Mouse (Mus musculus) ZHBTc4 (cell line): Measurements from ENCODE around the gene Cdc42bpg.

ENCODE experiments used
- DNase-seq: peaks from one replicate; pipeline ENCODE4 v3.0.0-alpha.2; 2011; ENCODE audit warnings: low read depth, low spot score

Cdc42bpg gene

DNA sequence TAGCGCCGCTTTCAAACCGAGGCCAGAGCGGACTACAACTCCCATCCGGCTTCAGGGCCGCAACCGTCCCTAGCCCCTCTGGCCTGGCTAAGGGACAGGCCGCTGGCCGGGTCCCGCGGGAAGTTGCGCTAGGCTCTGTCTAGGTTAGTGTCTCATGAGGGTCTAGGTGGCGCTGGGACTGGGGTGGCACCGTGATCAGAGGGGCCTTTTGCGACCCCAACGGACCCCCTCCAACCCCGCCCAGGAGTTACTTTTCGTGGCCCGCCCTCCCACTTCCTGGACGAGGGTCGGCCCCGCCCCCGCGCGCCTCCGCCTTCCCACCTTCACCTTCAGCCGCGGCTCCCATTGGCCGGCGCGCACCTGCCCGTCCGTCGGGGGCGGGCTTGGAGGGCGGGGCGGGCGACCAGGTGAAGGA, at the start of gene Cdc42bpg:
TSS of gene Cdc42bpg (plus strand) at position 320 of the 415 bp plus-strand sequence.
- DNase-seq, result peak; percentile 94

DNA sequence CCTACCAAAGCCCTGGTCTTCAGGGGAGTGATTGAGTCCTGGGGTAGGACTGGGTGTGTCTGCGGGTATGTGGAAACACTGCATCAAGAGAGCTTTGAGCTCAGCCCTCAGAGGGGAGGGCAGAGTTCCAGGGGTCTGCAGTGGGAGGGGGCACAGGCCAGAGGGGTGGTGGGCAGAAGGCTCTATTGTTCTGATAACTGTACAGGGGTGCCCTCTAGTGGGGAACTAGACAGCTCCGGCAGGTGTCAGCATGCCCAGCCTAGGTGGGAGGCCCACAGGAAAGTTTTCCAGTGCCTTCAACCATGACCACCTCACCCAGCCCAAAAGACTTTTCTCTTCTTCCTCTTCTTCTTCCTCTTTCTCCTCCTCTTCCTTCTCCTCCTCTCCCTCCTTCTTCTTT, 45.8 kb upstream of the Cdc42bpg start:
- DNase-seq, result no peak

DNA sequence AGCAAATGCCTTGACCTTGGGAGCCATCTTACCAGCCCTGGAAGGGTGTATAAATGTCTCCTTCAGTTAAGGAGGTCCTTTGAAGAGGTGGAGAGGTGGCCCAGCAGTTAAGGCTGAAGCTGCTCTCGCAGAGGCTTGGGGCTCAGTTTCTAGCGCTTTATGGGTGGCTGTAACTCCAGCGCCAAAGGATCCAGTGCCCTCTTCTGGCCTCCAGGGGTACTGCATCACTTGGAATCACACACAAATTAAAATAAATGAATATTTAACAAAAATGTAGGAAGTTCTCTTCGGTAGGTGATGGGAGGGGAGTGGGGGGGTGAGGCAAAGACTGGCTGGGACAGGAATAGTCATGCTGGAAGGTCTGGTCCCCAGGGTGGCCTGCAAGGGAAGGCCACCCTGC, 45.3 kb upstream of the Cdc42bpg start:
- no peak for DNase-seq

DNA sequence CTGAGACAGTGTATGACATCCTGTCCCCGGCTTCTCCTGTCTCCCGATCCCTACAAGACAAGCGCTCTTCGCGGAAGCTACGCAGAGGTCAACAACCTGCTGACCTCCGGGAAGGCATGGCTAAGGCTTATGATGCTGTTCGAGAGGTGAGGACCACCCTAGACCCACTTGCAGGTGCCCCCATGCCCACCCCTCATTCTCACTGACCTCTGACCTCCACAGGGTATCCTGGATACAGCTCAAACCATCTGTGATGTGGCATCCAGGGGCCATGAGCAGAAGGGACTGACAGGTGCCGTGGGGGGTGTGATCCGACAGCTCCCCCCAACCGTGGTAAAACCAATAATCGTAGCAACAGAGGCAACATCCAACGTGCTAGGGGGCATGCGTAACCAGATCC, 44.9 kb upstream of the Cdc42bpg start:
- DNase-seq, result no peak

DNA sequence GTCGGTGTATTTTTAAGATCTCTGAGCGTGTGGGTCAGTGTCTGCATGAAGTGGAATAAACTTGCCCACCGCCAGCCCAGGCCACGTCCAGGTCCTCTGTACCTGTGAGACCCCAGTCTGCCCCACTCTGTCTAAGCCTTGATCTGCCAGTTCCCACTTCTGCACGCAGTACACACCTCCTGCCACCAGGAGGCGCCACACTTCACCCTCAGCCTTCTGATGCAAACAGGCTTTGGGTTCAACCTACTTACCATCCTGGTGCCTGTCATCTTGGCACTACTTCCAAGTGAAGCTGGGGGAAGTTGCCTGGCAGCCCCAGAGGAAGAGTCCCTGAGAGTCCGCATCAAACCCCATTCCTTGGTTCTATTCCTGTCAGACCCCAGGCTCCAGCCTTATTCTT, 44.0 kb upstream of the Cdc42bpg start:
- peak; percentile 89 for DNase-seq

DNA sequence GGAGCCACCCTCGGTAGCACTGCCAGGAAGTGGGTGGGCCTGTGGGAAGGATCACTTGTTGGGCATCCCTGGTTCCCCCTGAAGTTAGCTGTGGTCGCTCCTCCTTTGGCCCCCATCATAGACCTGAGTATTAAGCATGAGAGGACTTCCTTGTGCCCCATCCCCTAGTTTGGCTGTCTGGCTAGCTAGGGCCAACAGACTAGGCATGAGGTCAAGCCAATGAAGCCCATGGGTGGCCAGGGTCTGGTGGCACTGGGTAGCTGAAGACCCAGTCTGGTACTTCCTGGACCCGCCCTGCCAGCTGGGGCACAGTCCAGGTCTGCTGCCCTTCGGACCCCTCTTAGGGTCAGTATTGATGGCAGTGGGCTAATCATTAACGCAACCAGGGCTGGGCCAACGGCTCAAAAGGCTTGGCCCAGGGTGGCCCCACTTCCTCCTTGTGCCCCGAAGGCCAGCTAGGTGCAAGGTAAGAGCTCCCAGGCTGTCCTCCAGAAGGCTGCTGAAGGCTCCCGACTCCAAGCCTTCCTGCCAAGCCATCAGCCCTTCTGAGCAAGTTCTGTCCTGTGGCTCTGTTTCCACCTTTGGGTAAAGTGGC, 43.3 kb upstream of the Cdc42bpg start:
- DNase-seq, result no peak

DNA sequence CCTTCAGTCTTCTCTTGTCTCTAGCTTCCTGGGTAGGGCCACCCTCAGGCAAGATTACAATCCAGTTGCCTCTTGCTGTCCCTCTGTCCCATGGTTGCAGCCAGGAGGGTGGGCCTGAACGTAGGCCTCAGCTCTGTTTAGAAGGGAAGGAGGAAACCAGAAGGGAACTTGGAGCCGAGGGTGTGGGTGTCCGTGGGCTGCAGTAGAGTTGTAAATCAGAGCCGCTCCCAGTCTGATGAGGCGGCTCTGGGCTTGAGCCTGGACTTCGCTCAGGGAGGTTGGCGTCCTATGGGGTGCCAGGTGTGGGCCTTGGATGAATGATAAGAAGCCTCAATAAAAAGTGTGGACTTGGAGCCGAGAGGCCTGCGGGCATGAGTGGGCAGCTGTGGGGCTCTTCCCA, 42.1 kb upstream of the Cdc42bpg start:
- DNase-seq, result no peak

DNA sequence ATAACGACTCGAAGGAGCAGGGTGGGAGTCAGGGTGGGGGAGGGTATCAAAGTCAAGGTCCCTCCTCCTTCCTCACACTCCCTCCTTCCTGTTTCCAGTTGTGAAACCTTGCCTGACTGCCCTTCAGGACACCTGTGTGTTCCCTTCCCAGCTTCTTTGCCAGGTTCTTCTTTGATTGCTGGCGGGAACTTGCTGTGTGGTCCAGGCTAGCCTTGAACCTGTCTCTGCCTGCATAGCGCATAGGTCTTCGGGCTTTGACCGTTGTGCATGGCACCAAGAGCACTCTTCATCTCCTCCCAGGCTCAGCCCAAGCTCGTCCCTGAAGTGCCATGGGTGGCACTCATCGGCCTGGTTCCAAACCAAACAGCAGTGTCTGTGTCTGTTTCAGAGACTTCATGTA, 41.3 kb upstream of the Cdc42bpg start:
- no peak for DNase-seq

DNA sequence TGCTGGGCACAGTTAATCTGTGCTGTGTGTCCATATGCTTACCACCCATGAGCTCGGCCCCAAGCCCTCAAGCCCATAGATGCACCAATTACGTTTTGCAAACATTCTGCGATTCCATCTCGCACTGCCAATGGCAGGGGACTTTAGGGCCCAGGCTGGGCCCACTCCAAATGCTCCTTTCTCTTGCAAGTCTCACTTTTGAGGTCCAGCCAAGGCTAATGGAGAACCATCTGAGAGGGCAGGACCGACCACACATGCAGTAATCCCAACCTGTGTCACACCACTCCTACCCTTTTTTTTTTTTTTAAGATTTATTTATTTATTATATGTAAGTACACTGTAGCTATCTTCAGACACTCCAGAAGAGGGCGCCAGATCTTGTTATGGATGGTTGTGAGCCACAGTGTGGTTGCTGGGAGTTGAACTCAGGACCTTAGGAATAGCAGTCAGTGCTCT, 40.5 kb upstream of the Cdc42bpg start:
- no peak for DNase-seq

DNA sequence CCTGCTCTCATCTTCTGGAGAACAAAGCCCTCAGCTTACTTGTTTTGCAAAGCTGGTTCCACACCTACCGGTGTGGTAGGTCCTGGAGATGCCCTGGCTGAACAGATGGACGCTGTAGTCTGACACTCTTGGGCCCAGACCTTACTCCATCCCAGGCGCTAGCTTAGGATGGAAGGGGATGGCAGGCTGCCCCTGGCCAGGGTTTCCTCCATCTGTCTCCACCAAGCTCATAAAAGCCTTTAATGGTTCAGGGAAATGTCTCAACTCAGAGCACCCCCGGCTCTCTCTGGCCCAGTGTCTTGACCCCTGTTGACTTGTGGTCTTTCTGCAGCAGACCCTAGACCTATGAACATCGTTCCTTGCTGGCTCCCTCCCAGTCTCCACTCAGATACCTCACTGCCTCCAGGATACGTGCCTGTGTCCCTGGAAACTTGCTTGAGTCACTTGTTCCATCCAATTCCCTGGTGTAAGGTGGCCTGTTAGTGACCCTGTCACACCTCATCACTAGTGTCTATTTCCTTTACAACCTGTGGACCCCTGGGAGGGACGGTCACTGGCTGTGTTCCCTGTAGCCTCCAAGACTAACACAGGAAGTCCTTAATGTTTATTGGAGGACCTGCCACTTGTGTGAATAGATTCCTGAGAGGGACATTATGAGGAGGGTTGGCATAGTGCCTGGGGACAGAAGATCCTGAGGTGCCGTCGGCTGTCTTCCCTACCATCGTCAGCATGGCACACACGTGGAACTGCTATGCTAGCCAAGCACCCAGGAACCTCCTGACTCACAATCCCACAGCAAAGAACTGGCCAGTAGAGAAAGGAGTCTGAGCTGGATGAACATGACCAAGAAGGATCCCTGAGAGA, 38.7 kb upstream of the Cdc42bpg start:
- no peak for DNase-seq

DNA sequence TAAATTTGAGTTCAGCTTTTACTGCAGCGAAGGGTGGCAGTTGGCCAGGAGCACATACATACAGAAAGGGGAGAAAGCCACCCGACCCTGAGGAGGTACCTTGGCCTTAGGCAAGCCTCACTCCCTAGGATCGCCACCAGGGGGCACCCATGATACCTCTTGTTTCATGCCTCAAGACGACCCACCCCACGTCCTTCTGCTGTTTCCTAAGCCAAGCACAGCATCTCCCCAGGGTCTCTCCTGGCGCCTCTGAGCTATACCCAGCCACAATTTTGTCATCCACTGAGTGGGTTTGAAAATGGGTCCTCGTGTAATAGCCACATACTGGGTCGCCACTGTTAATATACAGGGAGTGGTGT, 38.1 kb upstream of the Cdc42bpg start:
- peak; percentile 95 for DNase-seq

DNA sequence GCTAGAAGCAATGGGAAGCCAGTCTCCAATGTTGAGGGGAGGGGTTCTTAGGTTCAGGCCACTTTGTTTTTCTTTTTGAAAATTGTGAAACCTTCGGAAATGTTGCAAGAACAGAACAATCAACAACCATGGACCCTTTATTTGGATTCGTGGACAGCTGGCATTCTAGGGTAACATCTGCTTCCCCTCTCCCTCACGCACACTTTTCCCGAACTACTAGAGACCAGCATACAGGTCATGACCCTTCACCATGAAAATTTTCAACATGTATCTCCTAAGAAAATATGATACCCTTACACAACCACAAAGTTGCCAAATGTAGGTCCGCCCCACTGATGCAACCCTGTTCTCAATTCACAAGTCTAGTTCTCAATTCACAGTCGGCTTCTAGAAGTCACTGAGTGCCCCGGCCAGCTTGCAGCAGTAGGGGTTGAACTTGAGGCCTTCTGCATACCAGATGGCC, 37.6 kb upstream of the Cdc42bpg start:
- DNase-seq, result no peak

DNA sequence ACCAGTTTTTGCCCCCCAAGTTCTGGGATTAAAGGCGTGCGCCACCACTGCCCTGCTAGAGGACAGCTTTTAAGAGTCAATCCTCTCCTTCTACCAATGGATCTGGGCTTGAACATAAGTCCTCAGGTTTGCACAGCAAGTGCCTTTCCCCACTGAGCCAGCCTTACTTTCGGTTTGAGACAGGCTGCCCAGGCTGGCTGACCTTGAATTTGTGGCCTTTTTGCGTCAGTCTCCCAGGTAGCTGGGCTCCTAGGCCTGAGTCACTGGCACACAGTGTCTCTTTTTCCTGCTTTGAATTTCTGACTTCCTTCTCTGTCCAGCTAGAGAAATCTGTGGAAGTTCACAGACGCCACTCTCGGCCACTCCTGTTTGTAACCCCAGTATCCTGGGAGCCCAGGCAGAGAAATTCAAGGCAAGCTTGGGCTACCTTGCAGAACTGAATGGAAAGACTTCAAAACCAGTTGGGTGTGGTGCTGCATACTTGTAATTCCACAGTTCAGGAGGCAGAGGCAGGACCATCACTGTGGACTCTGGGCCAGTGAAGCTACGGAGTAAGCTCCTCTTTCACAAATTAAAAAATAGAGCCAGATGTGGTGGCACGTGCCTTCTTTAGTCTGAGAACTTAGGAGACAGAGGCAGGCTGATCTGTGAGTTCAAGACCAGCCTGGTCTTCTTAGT, 36.3 kb upstream of the Cdc42bpg start:
- peak; percentile 92 for DNase-seq

DNA sequence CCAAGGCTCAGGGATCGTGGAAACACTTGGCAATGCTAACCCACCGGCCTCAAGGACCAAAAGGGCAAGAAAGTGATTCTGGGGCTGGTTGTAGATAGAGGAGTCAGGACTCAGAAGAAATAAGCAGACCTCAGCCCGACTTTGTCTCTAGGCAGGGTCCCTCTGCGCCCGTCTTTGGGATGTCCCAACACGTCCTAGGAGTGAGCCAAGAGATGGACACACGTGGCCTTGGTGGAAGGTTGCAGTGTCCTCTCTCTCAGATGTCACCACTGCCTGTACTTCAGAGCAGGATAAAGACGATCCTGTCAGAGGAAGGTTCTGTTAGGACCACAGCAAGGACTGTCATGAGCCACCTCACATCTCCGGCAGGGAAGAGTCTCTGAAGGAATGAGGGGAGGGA, 35.6 kb upstream of the Cdc42bpg start:
- DNase-seq, result no peak

DNA sequence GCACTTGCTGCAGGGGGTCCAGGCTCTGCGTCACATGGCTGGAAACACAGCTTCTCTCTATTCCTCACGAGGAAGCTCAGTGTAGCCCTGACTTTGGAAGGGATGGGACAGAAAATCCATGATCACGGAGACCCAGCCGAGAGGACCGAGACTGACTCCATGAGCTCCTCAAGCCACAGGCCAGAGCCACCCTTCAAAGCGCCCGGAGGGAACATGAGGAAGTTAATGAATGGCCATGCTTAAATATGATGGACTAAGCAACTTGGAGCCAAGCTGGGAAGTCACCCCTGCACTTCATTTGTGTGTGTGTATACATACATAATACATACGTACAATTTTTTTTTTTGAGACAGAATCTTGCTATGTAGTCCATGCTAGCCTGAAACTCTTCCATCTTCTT, 35.0 kb upstream of the Cdc42bpg start:
- no peak for DNase-seq

DNA sequence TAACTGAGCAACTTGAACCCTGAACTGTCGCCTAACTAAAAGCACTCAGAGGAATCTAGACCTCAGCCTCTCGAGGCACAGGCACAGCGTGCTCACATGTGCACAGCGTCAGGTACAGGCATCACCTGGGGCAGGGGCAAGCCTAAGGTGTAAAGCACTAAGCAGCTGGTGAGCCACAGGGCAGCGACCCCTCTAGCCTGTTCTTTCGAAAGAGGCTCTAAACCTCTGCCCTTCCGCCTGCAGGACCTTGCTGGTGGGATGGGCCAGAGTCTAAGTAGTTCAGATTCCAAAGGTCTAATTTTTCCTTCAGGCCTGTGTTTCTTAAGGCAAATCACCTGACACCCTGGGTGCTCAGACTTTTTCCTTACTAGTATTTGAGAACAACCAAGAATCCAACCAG, 34.2 kb upstream of the Cdc42bpg start:
- DNase-seq, result no peak

DNA sequence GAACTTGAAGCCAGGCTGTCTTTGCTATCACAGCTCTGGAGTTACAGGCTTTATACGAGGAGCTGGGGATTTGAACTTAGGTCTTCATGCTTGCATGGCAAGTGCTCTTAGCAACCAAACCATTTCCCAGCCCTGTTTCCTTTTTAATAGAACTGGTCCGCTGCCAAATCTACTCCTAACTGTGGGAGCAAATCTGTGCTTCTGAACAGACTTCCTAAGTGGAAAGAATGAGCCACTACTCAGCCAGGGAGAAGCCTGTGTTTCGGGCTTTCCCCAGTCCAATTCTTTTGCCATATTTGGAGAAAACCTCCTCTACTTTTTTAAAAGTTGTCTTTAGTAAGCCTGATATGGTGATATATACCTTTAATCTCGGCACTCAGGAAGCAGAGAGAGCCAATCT, 33.5 kb upstream of the Cdc42bpg start:
- no peak for DNase-seq

DNA sequence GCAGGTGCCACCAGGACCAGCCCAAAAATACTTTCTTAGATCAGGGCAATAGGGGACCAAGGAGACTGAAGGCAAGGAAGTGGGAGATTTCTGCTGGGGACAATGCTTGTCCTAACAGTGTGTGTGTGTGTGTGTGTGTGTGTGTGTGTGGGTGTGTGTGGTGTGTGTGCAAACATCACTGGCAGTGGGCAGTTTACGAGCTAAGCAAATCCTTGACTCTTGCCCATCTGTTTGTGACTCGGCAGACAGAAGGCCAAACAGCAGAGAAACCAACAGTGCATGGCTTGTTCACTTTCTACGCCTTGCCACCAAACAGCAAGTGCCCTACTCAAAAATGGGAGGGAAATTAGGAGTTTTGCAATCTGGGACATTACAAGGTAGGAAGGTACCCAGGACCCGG, 32.7 kb upstream of the Cdc42bpg start:
- DNase-seq, result no peak

DNA sequence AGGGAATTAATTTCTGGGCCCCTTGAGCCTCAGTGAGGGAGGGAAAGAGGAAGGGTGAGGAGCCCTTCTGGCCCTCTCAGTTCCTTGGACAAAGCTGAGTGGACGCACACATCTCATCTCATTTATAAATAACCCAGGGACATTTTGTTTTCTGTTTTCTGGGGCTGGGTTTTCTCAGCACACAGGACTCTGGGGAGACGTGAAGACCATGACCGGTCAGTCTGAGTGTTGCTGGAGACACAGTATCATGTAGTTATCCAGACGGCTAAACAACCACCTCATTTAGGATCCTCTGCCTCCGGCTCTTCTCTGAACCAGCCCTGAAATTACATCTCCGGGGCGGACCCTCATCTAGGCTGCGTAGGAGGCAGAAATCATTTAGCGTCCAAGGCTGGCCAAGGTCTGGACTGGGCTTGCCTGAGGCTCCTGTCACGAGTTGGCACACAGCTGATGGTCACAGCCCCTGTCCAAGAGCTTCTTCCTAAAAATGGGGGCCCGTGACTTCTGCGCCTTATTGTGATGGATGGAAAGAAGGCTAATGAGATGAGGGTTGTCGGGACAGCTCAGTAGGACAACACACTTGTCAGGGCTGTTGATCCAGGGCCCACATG, 32.2 kb upstream of the Cdc42bpg start:
- DNase-seq, result no peak

DNA sequence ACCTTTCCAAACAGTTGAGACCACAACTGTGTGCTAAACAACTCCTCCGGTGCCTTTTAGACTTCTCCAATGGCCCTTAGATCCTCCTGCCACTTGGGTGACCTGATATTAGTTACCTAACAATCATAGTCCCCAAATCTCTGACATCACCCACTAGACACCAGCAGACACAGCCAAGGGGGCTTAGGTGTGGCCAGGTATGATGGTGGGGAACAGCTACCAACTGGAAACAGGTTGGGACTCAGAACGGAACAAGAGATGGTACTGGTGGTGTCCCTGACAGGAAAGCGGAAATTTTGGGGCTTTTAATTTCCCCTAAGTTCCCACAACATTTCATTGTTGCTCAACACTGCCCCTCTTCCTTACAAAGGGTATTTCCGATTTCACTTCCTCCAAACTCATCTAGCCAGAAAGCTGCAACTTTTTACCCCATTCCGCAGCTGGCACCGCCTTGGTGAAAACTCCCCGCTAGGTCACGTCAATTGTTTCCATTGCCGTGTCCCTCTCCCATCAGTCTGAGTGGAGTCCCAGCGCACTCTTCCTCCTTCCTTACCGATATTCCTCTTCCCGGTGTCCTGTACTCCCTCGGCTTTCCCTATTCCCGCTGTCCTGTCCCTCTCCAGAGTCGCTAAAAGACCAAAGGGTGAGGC, 30.4 kb upstream of the Cdc42bpg start:
- no peak for DNase-seq
